Mouse (Mus musculus): ENCODE measurements around the gene Plekhm2. TPM values are rescaled to one million over a fixed set of nuclear protein-coding genes. Genes with fewer than 3 reads are reported as not detected.

Plekhm2 gene
- polyA plus RNA-seq, 1 experiment from 2014 or later, result 6.3 TPM

DNA sequence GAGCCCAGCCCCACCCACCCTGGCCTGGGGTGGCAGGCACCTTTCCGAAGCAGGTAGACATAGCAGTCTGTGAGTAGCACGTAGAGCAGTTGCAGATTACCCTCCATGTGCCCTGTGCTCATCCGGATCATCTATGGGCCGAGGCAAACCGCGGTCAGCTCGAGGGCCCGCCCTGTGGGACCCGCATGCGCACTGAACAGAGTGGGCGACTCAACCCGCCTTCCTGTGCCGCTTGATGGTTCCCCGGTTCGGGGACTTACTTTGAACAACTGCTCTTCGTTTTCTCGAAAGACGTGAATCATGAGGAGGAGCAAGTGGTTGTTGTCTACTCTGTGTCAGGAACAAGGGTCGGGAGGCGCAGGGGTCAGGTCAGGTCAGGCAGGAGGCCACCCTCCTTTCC, 33.4 kb downstream of the Plekhm2 start:
- H3K4me3 ChIP-seq (replicated peaks; ENCODE audit: low read length), result no peak overlapping the region
- H3K9me3 ChIP-seq (replicated peaks; ENCODE audit: control insufficient read depth, low read length), result no peaks in the 10 kb centered on the region
- no peak overlapping the region for H3K4me2 ChIP-seq (ENCODE audit: low read depth, low read length)
- no peak overlapping the region for H3K9ac ChIP-seq (ENCODE audit: low read length)
- no peak overlapping the region for H3K27ac ChIP-seq (ENCODE audit: low read length)
- ATAC-seq (ENCODE audit: insufficient read depth, low FRiP score), result no peak
- no peaks in the 10 kb centered on the region for H3K4me1 ChIP-seq (ENCODE audit: control insufficient read depth, insufficient read depth, low read length)
- no peaks in the 10 kb centered on the region for H3K27me3 ChIP-seq (ENCODE audit: control insufficient read depth, insufficient read depth, low read length)
- 95% methylated on average over 20 of the region's 20 CpGs for WGBS
- peaks cover 22% of the 10 kb centered on the region for H3K36me3 ChIP-seq (ENCODE audit: control insufficient read depth, insufficient read depth, low read length)

DNA sequence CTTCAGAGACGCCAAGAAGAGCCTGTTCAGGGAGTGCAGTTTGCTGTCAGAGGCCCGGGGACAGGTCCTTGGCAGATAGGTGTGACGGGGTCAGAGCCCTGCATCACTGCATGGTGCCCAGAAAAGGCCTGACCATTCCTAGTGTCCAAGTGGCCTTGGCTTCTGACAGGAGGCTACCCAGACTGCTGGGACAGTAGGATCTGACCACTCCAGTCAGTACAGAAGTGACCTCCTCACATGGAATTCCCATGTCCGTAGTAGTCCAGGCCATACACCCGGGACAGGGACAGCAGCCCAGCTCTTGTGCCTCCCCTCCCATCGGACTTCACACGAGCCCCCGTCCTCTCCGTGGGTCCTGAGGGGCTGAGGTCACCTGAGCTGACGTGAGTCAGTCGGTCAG, 34.7 kb downstream of the Plekhm2 start:
- Histone ChIP-seq H3K4me3 (replicated peaks; ENCODE audit: low read length) (no peak overlapping the region), H3K27ac (ENCODE audit: low read length) (no peak overlapping the region), H3K9me3 (replicated peaks; ENCODE audit: control insufficient read depth, low read length) (no peaks in the 10 kb centered on the region), H3K36me3 (ENCODE audit: control insufficient read depth, insufficient read depth, low read length) (peaks cover 24% of the 10 kb centered on the region), H3K9ac (ENCODE audit: low read length) (no peak overlapping the region; the same call in 1 of the 2 replicates), H3K4me2 (ENCODE audit: low read depth, low read length) (no peak overlapping the region), H3K27me3 (ENCODE audit: control insufficient read depth, insufficient read depth, low read length) (no peaks in the 10 kb centered on the region), H3K4me1 (ENCODE audit: control insufficient read depth, insufficient read depth, low read length) (no peaks in the 10 kb centered on the region)
- WGBS, result 89% methylated on average over 11 of the region's 11 CpGs
- no peak for ATAC-seq (ENCODE audit: insufficient read depth, low FRiP score)

DNA sequence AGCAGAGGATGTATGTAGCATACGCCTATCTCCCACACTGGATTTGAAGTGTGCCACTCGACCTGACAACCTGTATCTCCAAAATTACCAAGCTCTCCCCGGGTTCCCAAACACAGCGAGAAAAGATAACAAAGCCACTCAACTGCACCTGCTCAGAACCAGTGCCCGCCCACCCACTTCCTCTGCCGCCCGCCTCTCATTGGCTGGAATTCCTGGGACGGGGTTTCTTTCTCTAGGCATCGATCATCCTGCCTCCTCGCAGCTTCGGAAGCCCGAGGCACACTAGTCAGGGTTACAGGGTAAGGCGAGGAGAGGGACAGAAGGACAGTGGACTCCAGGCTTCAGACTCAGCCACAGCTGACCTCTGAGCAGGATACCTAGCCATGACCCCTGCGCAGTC, 36.0 kb downstream of the Plekhm2 start:
- 77% methylated on average over 14 of the region's 14 CpGs for WGBS
- Histone ChIP-seq H3K9me3 (replicated peaks; ENCODE audit: control insufficient read depth, low read length) (no peaks in the 10 kb centered on the region), H3K4me1 (ENCODE audit: control insufficient read depth, insufficient read depth, low read length) (peaks cover 4% of the 10 kb centered on the region; the same call in 1 of the 2 replicates), H3K27ac (ENCODE audit: low read length) (no peak overlapping the region), H3K4me3 (replicated peaks; ENCODE audit: low read length) (no peak overlapping the region), H3K9ac (ENCODE audit: low read length) (no peak overlapping the region), H3K27me3 (ENCODE audit: control insufficient read depth, insufficient read depth, low read length) (no peaks in the 10 kb centered on the region), H3K36me3 (ENCODE audit: control insufficient read depth, insufficient read depth, low read length) (peaks cover 24% of the 10 kb centered on the region), H3K4me2 (ENCODE audit: low read depth, low read length) (no peak overlapping the region)
- no peak for ATAC-seq (ENCODE audit: insufficient read depth, low FRiP score)

DNA sequence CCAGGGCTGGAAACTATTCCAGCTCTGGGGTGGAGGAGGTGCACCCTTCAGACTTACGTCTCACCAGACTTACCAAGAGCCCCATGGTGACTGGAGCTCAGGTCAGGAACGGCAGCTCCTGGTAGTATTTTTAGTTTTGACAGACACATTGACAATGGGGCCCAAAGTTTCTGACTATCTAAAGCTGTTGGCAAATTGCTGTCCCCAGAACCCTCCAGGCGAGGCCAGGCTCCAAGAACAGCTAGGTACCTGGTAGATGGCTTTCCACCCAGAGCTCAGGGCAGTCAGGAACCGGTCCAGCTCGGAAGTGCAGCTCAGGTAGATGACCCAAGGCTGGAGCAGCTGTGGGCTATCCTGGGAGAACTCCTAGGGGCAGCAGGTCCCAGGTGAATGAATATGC, 37.2 kb downstream of the Plekhm2 start:
- no peak overlapping the region for H3K4me2 ChIP-seq (ENCODE audit: low read depth, low read length)
- no peaks in the 10 kb centered on the region for H3K9me3 ChIP-seq (replicated peaks; ENCODE audit: control insufficient read depth, low read length)
- WGBS, result 86% methylated on average over 5 of the region's 5 CpGs
- no peak overlapping the region for H3K27ac ChIP-seq (ENCODE audit: low read length)
- no peak for ATAC-seq (ENCODE audit: insufficient read depth, low FRiP score)
- H3K27me3 ChIP-seq (ENCODE audit: control insufficient read depth, insufficient read depth, low read length), result no peaks in the 10 kb centered on the region
- no peak overlapping the region for H3K9ac ChIP-seq (ENCODE audit: low read length)
- H3K4me3 ChIP-seq (replicated peaks; ENCODE audit: low read length), result no peak overlapping the region
- H3K4me1 ChIP-seq (ENCODE audit: control insufficient read depth, insufficient read depth, low read length), result peaks cover 7% of the 10 kb centered on the region
- peaks cover 24% of the 10 kb centered on the region for H3K36me3 ChIP-seq (ENCODE audit: control insufficient read depth, insufficient read depth, low read length)

DNA sequence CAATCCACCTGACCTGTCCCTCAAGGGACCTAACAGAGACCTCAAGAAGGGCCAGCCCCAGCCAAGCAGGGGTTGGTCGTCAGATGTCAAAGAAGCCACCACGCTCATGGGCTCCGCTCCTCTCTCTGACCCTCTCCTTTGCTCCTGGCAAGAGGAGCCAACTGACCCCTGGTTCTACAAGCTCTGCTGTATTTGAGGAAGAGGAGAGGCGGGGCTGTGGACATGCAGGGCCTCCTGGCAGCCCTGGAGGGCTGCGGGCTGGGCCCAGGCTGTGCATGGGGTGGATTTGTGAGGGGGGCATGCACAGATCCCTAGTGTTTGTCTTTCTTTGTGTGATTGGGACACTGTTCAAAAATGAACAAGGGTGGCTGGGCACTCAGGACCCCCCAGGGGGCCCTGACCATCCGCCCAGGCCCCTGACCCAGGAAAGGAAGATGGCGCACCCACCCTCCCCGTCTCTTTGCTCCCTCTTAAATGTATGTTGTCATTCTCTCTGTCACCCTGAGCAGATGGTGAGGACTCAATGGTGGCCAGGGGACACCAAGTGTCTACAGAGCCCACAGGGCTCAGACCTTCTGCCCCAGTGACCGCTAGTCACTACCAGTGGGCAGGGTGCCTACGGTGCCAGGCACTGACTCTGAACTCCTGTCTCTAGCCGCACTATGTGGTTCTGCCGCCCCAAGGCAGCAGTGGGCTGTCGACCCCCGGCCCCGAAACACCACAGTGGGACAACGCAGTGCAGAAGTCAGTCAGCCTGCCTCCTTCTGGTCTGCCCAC, 38.7 kb downstream of the Plekhm2 start:
- Histone ChIP-seq H3K27me3 (ENCODE audit: control insufficient read depth, insufficient read depth, low read length) (no peaks in the 10 kb centered on the region), H3K4me2 (ENCODE audit: low read depth, low read length) (no peak overlapping the region), H3K9ac (ENCODE audit: low read length) (no peak overlapping the region), H3K9me3 (replicated peaks; ENCODE audit: control insufficient read depth, low read length) (no peaks in the 10 kb centered on the region), H3K4me3 (replicated peaks; ENCODE audit: low read length) (no peak overlapping the region), H3K4me1 (ENCODE audit: control insufficient read depth, insufficient read depth, low read length) (peaks cover 7% of the 10 kb centered on the region), H3K36me3 (ENCODE audit: control insufficient read depth, insufficient read depth, low read length) (peaks cover 15% of the 10 kb centered on the region), H3K27ac (ENCODE audit: low read length) (no peak overlapping the region; the same call in 1 of the 2 replicates)
- no peak for ATAC-seq (ENCODE audit: insufficient read depth, low FRiP score)
- 85% methylated on average over 16 of the region's 16 CpGs for WGBS

DNA sequence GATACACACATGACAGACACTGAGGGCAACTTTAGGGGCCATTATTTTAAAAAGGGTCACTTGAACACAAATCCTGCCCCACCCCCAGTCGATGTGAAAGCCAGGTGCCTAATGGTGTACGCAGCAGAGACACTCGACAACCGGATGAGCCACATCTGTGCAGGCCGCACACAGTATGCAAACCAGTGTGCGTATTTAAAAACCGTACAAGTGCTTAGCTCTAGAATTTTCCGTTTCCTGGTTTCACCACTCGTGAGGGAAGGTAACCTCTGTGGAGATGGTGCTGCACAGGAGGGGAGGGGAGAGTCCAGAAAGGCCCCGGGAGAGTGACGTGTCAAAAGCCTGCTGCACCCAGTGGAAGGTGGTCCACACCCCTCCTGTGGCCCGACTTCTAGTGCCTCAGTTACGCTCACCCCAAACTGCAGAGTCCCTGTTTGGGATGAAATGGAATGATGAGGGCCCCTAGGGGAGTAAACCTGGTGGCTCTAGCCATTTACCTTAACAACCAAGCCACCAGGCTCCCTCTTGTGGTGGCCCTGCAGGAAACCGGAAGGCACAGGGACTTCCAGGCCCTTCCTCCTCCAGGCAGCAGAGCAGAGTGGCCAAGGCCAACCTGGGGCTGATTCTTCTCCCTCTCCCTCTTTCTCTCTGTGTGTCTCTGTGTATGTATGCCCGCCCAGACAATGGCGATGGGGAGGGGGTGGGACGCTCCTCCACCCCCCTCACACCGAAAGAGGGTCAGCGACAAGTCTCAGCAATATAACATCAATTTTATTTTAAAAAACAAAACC, 39.5 kb downstream of the Plekhm2 start:
- ATAC-seq (ENCODE audit: insufficient read depth, low FRiP score), result no peak
- H3K27ac ChIP-seq (ENCODE audit: low read length), result no peak overlapping the region; the same call in 1 of the 2 replicates
- no peaks in the 10 kb centered on the region for H3K27me3 ChIP-seq (ENCODE audit: control insufficient read depth, insufficient read depth, low read length)
- H3K4me2 ChIP-seq (ENCODE audit: low read depth, low read length), result no peak overlapping the region
- peaks cover 7% of the 10 kb centered on the region for H3K4me1 ChIP-seq (ENCODE audit: control insufficient read depth, insufficient read depth, low read length)
- no peaks in the 10 kb centered on the region for H3K9me3 ChIP-seq (replicated peaks; ENCODE audit: control insufficient read depth, low read length)
- peaks cover 15% of the 10 kb centered on the region for H3K36me3 ChIP-seq (ENCODE audit: control insufficient read depth, insufficient read depth, low read length)
- 73% methylated on average over 19 of the region's 19 CpGs for WGBS
- H3K4me3 ChIP-seq (replicated peaks; ENCODE audit: low read length), result no peak overlapping the region
- no peak overlapping the region for H3K9ac ChIP-seq (ENCODE audit: low read length)

DNA sequence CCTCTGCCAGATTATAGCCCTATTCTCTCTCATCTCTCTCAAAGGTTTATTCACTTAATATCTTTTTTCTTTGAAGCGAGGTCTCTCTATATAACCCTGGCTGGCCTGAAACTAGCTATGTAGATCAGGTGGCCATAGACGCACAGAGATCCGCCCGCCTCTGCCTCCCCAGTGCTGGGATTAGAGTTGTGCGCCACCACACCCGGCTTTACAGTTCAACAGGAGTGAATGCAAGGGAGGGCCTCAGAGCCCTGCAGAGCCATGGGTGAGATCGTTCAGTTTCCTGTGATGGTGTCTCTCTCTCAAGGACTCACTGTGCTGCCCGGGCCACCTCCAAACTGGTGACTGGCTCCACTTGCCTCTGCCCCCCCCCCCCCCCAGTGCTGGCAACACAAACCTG, 40.6 kb downstream of the Plekhm2 start:
- whole genome bisulfite sequencing, result 86% methylated on average over 8 of the region's 8 CpGs
- H3K27ac ChIP-seq (ENCODE audit: low read length), result no peak overlapping the region
- peaks cover 15% of the 10 kb centered on the region for H3K36me3 ChIP-seq (ENCODE audit: control insufficient read depth, insufficient read depth, low read length)
- H3K4me3 ChIP-seq (replicated peaks; ENCODE audit: low read length), result no peak overlapping the region
- H3K4me2 ChIP-seq (ENCODE audit: low read depth, low read length), result no peak overlapping the region
- H3K9ac ChIP-seq (ENCODE audit: low read length), result no peak overlapping the region
- H3K9me3 ChIP-seq (replicated peaks; ENCODE audit: control insufficient read depth, low read length), result no peaks in the 10 kb centered on the region
- H3K4me1 ChIP-seq (ENCODE audit: control insufficient read depth, insufficient read depth, low read length), result peaks cover 7% of the 10 kb centered on the region
- no peak for ATAC-seq (ENCODE audit: insufficient read depth, low FRiP score)
- no peaks in the 10 kb centered on the region for H3K27me3 ChIP-seq (ENCODE audit: control insufficient read depth, insufficient read depth, low read length)

DNA sequence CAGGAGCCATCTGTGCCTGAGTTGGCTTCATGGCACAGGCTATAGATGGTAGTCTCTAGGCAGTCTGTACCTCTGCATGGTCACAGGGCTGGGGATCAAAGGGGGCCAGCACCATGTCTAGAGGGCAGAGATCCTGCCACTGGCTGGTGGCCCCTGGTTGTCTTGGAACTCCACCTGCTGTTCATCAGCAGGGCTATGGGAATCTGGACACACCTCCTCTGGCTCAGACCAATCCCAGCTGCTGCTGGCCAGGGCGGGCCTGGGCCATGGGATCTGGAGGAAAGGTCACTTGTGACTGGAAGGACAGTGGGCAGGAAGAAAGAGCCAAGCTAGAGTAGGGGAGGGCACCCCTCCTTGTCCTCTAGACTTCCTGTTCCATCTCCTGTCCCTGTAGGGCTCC, 41.0 kb downstream of the Plekhm2 start, which contains the start of gene Slc25a34:
Gene Slc25a34, minus strand, starts transcription at position 156 of the 400 bp plus-strand sequence.
- no peak within 1 kb of the TSS for H3K27ac ChIP-seq (ENCODE audit: low read length)
- WGBS, result 33% methylated on average over 1 of the region's 1 CpGs
- no peaks in the 10 kb centered on the region for H3K9me3 ChIP-seq (replicated peaks; ENCODE audit: control insufficient read depth, low read length)
- H3K9ac ChIP-seq (ENCODE audit: low read length), result no peak within 1 kb of the TSS
- H3K4me2 ChIP-seq (ENCODE audit: low read depth, low read length), result no peak within 1 kb of the TSS
- no peaks in the 10 kb centered on the region for H3K27me3 ChIP-seq (ENCODE audit: control insufficient read depth, insufficient read depth, low read length)
- H3K36me3 ChIP-seq (ENCODE audit: control insufficient read depth, insufficient read depth, low read length), result peaks cover 15% of the 10 kb centered on the region
- peaks cover 9% of the 10 kb centered on the region for H3K4me1 ChIP-seq (ENCODE audit: control insufficient read depth, insufficient read depth, low read length)
- no peak within 1 kb of the TSS for H3K4me3 ChIP-seq (replicated peaks; ENCODE audit: low read length)
- peak; percentile 66 for ATAC-seq (ENCODE audit: insufficient read depth, low FRiP score)

DNA sequence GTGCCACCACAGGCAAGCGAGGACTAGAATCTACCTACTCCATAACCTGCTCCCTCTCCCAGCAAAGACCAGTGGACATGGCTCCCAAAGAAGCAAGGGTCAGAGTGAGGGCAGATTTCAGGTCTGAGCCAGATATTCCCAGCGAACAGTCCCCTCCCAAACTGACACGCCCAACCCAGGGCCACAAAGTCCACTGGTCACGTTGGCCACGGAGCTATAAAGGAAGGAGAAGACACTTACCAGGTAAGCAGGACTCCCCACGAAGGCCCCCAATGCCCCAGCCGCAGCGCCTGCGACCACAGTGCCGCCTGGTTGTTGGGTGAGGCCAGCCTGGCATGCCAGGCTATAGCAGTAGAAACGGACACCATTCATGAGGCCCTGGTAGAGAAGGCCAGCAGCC, 41.7 kb downstream of the Plekhm2 start:
- Histone ChIP-seq H3K4me1 (ENCODE audit: control insufficient read depth, insufficient read depth, low read length) (peaks cover 13% of the 10 kb centered on the region), H3K27ac (ENCODE audit: low read length) (no peak overlapping the region), H3K4me3 (replicated peaks; ENCODE audit: low read length) (no peak overlapping the region), H3K36me3 (ENCODE audit: control insufficient read depth, insufficient read depth, low read length) (peaks cover 14% of the 10 kb centered on the region), H3K27me3 (ENCODE audit: control insufficient read depth, insufficient read depth, low read length) (no peaks in the 10 kb centered on the region), H3K4me2 (ENCODE audit: low read depth, low read length) (no peak overlapping the region), H3K9ac (ENCODE audit: low read length) (no peak overlapping the region), H3K9me3 (replicated peaks; ENCODE audit: control insufficient read depth, low read length) (no peaks in the 10 kb centered on the region)
- ATAC-seq (ENCODE audit: insufficient read depth, low FRiP score), result no peak
- WGBS, result 81% methylated on average over 11 of the region's 11 CpGs

All from stomach, embryonic 16.5 days (tissue).